Mouse (Mus musculus): Measurements from ENCODE around the gene Spn.
"Not testable (repeated sequence)": the region's sequence is repeated elsewhere in the genome, so short reads cannot be mapped to it uniquely, and the experiment has no call there.

Gene Spn

GRCm38 (mm10) chr7:127105551-127105950 is 32.1 kb downstream of the Spn start:
- no peak for DNase-seq (ENCODE audit: low read depth, low spot score)

DNA sequence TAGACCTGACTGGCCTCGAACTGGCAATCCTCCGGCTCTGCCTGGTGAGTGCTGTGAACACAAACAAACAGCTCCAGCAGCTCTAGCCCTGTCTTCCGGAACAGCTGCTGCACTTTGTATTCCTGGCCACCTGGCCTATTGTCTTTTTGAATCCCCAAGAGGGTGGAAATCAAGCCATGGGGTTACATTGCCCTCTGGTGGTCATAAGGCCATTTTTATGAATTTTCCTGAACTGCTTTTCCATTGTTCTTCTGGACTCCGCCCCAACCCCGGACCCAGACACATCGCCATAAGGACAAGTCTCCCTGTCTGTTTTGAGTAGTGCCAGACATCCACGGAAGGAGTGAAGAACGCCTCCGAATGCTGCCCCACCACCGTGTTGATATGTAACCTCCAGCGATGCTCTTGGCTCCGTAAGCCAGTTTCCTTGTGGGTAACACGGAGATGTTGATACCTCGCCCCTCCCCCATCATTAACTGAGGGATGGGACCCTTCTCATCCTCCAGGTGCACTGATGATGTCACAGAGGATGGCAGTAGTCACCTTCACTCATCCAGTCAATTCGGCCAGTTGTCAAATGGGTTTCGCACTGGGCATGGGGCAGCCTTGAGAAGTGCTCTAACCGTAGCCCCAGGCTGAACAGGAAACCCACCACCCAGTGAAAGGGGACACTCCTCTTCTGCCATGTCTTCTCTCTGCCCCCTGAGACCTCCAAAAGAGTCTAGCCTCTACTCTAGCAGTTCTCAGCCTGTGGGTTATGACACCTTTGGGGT is 32.9 kb downstream of the Spn start:
- DNase-seq (ENCODE audit: low read depth, low spot score) = peak; percentile 87

- no peak for DNase-seq (ENCODE audit: low read depth, low spot score)
Observed at GRCm38 (mm10) chr7:127103960-127104359, 33.7 kb downstream of the Spn start.

DNA sequence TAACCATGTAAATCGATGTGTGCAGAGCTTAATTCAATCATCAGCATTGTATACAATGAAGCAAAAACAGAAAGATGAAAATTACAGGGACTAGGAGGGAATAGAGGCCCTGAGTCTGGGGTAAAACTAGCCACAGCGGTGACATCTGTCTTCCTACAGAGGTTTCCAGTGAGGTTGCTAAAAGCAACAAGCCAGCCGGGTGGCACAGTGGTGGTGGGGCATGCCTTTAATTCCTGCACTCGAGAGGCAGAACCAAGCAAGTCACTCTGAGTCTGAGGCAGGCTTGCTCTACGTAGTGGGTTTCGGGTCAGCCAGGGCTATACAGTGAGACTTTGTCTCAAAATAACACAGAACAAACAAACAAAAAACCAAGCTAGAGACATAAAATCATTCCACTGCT is 35.5 kb downstream of the Spn start:
- DNase-seq (ENCODE audit: low read depth, low spot score) = no peak

- no peak for DNase-seq (ENCODE audit: low read depth, low spot score)
Observed at GRCm38 (mm10) chr7:127101451-127102016, 36.1 kb downstream of the Spn start.

- DNase-seq (ENCODE audit: low read depth, low spot score) = no peak
Observed at GRCm38 (mm10) chr7:127099528-127099927, 38.1 kb downstream of the Spn start.

GRCm38 (mm10) chr7:127098950-127099349 is 38.7 kb downstream of the Spn start:
- DNase-seq (ENCODE audit: low read depth, low spot score) = no peak

DNA sequence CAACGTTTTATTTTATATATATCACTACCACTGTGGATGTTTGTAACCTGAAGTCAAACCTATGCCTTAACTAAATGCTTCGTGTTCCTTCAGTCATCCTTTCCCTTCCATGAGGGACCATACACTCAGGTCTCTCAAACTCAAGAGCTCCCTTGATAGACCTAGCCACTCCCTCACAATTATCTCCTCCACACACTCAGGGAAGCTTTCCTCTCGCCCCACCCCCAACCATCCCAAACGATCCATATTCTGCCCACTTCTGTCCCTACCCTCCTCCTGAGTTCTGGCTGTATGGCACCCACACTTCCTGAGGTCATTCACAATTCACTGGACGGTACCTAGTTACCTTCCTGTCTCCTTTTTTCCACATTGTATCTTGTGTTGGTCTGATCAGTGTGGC is 39.1 kb downstream of the Spn start:
- DNase-seq (ENCODE audit: low read depth, low spot score) = no peak

DNA sequence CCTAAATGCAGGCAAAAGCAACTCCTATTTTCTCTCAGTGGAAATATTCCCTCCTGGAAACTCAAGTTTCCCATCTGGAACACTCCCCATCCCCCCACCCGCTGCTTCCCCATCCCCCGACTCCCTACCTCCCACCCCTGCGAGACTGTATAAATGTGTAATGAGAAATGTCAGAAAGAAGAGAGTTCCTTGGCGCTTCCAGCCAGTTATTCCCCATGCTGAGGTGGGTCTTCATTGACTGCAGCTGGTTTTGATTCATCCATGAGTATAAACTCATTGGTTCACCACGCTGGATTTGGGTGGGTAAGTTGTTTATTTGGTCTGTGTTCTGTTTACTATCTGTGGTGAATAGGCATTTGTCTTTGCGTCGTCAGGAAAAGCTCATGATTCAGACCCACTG is 41.2 kb downstream of the Spn start:
- DNase-seq (ENCODE audit: low read depth, low spot score) = no peak

- DNase-seq (ENCODE audit: low read depth, low spot score) = no peak
Observed at GRCm38 (mm10) chr7:127093914-127094313, 43.7 kb downstream of the Spn start.

- no peak for DNase-seq (ENCODE audit: low read depth, low spot score)
Observed at GRCm38 (mm10) chr7:127091114-127091896, 46.3 kb downstream of the Spn start, which contains the start of gene AI467606. AI467606 (plus strand) TSS chr7:127091359.

DNA sequence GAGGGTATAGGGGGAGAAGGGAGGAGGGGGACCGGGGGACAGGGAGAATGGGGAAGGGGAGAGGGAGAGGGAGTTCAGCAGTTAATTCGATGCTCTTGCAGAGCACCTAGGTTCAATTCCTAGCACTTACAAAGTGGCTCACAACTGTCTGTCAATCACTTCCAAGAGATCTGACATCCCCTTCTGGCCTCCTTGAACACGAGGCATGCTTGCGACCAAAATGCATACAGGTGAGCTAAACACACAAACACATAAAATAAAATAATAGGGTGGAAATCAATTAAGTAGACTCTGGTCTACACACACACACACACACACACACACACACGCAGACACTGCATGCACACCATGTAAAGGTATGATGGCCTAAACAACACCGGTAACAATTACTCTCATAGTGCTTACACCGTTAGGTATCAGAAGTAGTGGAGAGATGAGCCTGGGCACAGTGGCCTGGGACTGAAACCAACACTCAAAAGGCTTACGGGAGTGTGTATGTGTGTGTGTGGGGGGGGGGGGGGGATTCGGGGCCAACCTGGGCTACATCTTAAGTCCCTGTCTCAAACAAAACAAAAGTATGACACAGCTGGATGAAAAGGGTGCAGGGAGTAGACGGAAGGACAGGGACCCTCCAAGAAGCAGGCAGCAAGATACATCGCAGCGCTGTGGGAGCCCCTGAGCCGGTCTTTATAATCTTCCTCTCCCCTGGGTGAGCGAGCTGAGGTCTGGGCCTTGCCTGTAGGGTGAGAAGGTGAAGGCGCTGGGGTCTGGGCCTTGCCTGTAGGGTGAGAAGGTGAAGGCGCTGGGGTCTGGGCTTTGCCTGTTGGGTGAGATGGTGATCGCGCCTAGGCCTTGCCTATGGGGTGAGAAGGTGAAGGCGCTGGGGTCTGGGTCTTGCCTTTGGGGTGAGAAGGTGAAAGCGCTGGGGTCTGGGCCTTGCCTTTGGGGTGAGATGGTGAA is 47.2 kb downstream of the Spn start:
- no peak for DNase-seq (ENCODE audit: low read depth, low spot score)

- DNase-seq (ENCODE audit: low read depth, low spot score) = no peak
Observed at GRCm38 (mm10) chr7:127088901-127089845, 48.5 kb downstream of the Spn start.

DNA sequence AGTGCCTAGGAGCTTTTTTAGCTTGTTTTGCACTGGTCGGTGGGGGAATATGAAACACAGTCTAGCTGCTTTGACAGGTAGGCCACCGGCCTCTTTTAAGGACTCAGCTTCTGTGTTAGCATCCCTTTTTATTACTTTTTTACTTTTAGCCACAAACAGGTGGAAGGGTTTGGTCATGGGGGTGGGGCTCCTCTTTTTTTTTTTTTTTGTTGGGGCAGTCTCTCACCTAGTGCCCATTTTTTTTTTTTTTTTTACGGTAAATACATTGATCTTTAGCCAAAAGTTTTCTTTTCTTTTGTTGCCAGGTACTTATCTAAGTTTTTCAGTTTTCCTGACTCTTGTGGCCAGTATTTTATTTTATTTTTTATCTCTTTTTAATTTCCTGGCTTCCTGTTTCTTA is 49.5 kb downstream of the Spn start:
- DNase-seq (ENCODE audit: low read depth, low spot score) = no peak

DNA sequence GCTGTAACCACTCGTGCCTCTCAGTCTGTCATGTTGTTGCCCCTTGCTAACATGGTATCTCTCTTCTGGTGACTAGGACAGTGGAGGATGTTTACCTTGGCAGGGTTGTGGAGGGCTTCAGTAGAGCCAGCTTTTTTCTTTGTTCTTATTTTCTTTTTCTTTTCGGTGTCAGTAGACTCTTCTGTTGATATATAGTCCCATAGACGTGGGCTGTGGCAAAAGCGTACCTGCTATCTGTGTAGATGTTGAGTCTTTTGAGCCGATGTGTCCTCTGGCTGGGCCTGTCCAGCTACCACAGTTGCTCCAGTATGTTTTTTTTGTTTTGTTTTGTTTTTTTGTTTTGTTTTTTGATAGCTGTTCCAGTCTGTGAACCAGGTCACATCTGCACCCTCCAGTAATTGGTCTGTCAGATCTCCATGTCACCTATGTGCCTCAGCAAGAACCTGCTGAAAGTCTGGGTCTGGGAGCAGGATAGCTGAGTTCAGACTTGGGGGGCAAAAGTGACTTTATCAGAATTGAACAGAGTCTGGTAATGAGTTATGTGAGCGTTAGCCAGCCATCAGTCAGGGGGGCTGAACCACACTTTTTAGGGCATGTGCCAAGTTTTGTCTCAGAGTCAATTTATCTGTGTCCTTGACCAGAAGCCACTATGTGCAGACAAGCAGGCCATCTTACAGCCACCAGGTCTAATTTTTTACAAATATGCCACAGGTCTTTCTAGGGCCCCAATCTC is 50.2 kb downstream of the Spn start, which contains the start of gene Zg16:
Zg16 (minus strand) TSS at position 51 of the 733 bp plus-strand sequence.
- not testable (repeated sequence) for DNase-seq (ENCODE audit: low read depth, low spot score)

DNA sequence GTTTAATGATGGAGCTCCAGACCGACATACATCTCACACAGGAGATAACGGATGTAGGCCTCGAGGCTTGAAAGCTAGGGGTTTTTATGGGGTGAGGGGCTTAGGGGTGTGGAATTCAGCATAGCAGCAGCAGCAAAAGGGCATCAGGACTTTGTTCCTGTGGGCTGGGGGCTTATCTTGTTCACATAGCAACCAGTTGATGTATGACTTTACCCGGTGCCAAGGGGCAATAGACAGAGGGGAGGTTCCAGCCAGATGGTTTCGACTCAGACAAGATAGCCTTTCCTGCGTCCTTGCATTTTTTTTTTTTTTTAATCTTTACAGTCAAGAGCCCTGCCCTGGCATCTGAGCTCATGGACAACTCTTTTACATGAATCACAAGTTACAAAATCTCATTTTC is 51.9 kb downstream of the Spn start:
- not testable (repeated sequence) for DNase-seq (ENCODE audit: low read depth, low spot score)

DNA sequence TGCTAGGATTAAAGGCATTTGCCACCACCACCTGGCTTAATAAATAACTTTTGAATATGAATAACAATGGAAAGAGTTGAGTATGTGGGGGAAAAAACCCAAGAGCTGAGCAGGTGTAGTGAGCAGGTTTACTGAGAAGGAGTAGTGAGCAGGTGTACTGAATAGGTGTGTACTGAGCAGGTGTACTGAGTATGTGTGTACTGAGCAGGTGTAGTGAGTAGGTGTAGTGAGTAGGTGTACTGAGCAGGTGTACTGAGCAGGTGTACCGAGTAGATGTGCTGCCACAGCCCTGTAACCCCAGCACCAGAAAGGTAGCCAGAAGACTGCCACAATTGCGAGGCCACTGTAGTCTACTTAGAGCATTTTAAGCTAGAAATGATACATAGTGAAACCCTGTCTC is 52.8 kb downstream of the Spn start:
- DNase-seq (ENCODE audit: low read depth, low spot score) = no peak

DNA sequence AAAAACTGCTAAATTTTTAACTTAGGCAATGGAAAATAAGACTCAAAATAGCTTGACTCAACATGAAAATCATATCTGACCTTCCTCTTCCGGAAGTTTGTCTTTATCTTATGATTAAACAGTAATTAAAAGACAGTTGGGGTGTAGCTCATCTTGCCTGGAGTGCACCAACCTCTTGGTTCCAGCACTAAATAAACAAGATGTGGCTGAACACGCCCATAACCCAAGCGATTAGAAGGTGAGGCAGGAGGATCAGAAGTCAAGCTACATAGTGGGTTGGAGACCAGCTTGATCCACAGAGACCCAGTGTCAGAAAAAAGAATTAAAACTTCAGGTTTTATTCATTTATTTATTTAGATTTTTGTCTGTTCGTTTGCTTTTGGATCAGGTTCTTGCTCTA is 53.9 kb downstream of the Spn start:
- no peak for DNase-seq (ENCODE audit: low read depth, low spot score)

GRCm38 (mm10) chr7:127082995-127083394 is 54.6 kb downstream of the Spn start:
- no peak for DNase-seq (ENCODE audit: low read depth, low spot score)

DNA sequence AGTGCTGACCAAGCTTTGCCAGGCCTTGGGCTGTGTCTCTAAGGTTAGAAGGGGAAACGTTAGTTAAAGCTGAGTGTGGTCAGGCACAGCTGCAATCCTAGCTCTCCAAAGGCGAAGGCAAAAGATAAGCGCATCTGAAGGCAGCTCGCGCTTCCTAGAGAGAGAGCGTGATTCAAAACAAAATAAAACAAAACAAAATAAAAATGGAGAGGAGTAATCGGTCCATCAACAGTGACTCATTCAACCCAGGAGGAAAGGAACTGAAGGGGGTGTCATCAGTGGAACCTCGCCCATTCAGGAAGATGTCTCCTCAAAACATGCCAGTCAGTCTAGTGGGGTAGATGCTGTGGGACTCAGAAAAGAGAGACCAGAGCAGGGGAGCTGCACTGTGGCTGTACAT is 55.4 kb downstream of the Spn start:
- DNase-seq (ENCODE audit: low read depth, low spot score) = no peak

All from retina, postnatal 7 days (tissue).